Mouse (Mus musculus) embryonic facial prominence, embryonic 12.5 days (tissue): Measurements from ENCODE around the gene Rassf4. TPM values are rescaled to one million over a fixed set of nuclear protein-coding genes. Genes with fewer than 3 reads are reported as not detected.
A peak's percentile ranks its signal among the peaks of the same experiment; 100 is the strongest.

Experiments used
- ATAC-seq: fragments of 200-750 bp; cut with Nextera tagmentation; 2 replicates; pipeline ENCODE4 v1.8.0; 2017; ENCODE audit not compliant: insufficient number of reproducible peaks, insufficient read depth, low FRiP score, low TSS enrichment
- H3K27ac ChIP-seq: fragments of 300-500 bp; sonication (generic); 2 replicates; pipeline ENCODE4 v1.5.1; 2016; ENCODE audit warnings: mild to moderate bottlenecking
- H3K27me3 ChIP-seq: fragments of 300-500 bp; sonication (generic); 2 replicates; pipeline ENCODE4 v1.6.1; 2016; ENCODE audit warnings: mild to moderate bottlenecking, moderate library complexity
- H3K36me3 ChIP-seq: fragments of 300-500 bp; sonication (generic); 2 replicates; pipeline ENCODE4 v1.6.1; 2016; ENCODE audit warnings: mild to moderate bottlenecking
- H3K4me1 ChIP-seq: fragments of 300-500 bp; sonication (generic); 2 replicates; pipeline ENCODE4 v1.6.1; 2016
- H3K4me2 ChIP-seq: fragments of 300-500 bp; sonication (generic); replicated peaks from 2 replicates; pipeline ENCODE4 v1.6.1; 2016; ENCODE audit warnings: mild to moderate bottlenecking, moderate library complexity
- H3K4me3 ChIP-seq: fragments of 300-500 bp; sonication (generic); 2 replicates; pipeline ENCODE4 v1.5.1; 2016; ENCODE audit warnings: mild to moderate bottlenecking
- H3K9ac ChIP-seq: fragments of 300-500 bp; sonication (generic); 2 replicates; pipeline ENCODE4 v1.6.1; 2016; ENCODE audit warnings: mild to moderate bottlenecking, moderate library complexity
- H3K9me3 ChIP-seq: fragments of 300-500 bp; sonication (generic); 2 replicates; pipeline ENCODE4 v1.6.1; 2016; ENCODE audit warnings: mild to moderate bottlenecking, moderate library complexity
- WGBS: fragments of 180-500 bp; shearing (Covaris S2); methylation state at CpG from one replicate; pipeline ENCODE4 v1.1.7; 2016; 5-methylcytosine and 5-hydroxymethylcytosine counted together
- polyA plus RNA-seq: library from polyadenylated mRNA; unstranded; fragments of >200 nt; fragmentation: Nextera tagmentation; extraction: Ambion mirVana; gene quantifications from 2 replicates; pipeline ENCODE4 v1.2.1, GENCODE M21; 2016

The Rassf4 gene
- polyA plus RNA-seq, 1 experiment from 2014 or later: 14.4 TPM

GRCm38 (mm10) chr6:116697896-116698425 is 24.2 kb upstream of the Rassf4 start:
- 83% methylated on average over 4 of the region's 4 CpGs for WGBS
- ATAC-seq: no peak

GRCm38 (mm10) chr6:116697413-116697812 is 23.7 kb upstream of the Rassf4 start:
- WGBS: 59% methylated on average over 2 of the region's 2 CpGs
- no peaks in the 10 kb centered on the region for H3K4me1 ChIP-seq
- H3K4me2 ChIP-seq: no peak overlapping the region
- no peaks in the 10 kb centered on the region for H3K27me3 ChIP-seq
- no peak overlapping the region for H3K9ac ChIP-seq
- H3K9me3 ChIP-seq: no peaks in the 10 kb centered on the region
- no peak for ATAC-seq
- H3K36me3 ChIP-seq: no peaks in the 10 kb centered on the region
- no peak overlapping the region for H3K27ac ChIP-seq
- H3K4me3 ChIP-seq: no peak overlapping the region

More at GRCm38 (mm10) chr6:116697896-116698425, 24.2 kb upstream of the Rassf4 start:
- Histone ChIP-seq H3K27me3 (no peaks in the 10 kb centered on the region), H3K4me1 (no peaks in the 10 kb centered on the region), H3K27ac (no peak overlapping the region), H3K4me2 (no peak overlapping the region), H3K9ac (no peak overlapping the region), H3K4me3 (no peak overlapping the region), H3K9me3 (no peaks in the 10 kb centered on the region), H3K36me3 (no peaks in the 10 kb centered on the region)

- H3K9ac ChIP-seq: no peak overlapping the region
- no peak overlapping the region for H3K27ac ChIP-seq
- 62% methylated on average over 3 of the region's 3 CpGs for WGBS
- H3K4me1 ChIP-seq: no peaks in the 10 kb centered on the region
- no peaks in the 10 kb centered on the region for H3K9me3 ChIP-seq
- H3K4me2 ChIP-seq: no peak overlapping the region
- no peaks in the 10 kb centered on the region for H3K36me3 ChIP-seq
- no peaks in the 10 kb centered on the region for H3K27me3 ChIP-seq
- H3K4me3 ChIP-seq: no peak overlapping the region
- ATAC-seq: no peak
These were observed 20.6 kb upstream of the Rassf4 start for GRCm38 (mm10) chr6:116694346-116694745.

- no peak overlapping the region for H3K9ac ChIP-seq
- no peak for ATAC-seq
- H3K9me3 ChIP-seq: no peaks in the 10 kb centered on the region
- H3K4me2 ChIP-seq: no peak overlapping the region
- H3K36me3 ChIP-seq: no peaks in the 10 kb centered on the region
- 89% methylated on average over 4 of the region's 4 CpGs for WGBS
- H3K27ac ChIP-seq: no peak overlapping the region
- no peak overlapping the region for H3K4me3 ChIP-seq
- H3K27me3 ChIP-seq: no peaks in the 10 kb centered on the region
- H3K4me1 ChIP-seq: no peaks in the 10 kb centered on the region
These were observed 19.9 kb upstream of the Rassf4 start for GRCm38 (mm10) chr6:116693639-116694038.

GRCm38 (mm10) chr6:116682317-116682716 is 8.6 kb upstream of the Rassf4 start:
- H3K27me3 ChIP-seq: no peaks in the 10 kb centered on the region
- H3K4me3 ChIP-seq: no peak overlapping the region
- no peak overlapping the region for H3K4me2 ChIP-seq
- no peak overlapping the region for H3K9ac ChIP-seq
- no peak overlapping the region for H3K27ac ChIP-seq
- H3K4me1 ChIP-seq: no peaks in the 10 kb centered on the region
- ATAC-seq: no peak
- 35% methylated on average over 6 of the region's 6 CpGs for WGBS
- no peaks in the 10 kb centered on the region for H3K36me3 ChIP-seq
- no peaks in the 10 kb centered on the region for H3K9me3 ChIP-seq

GRCm38 (mm10) chr6:116679563-116680288 is 6.0 kb upstream of the Rassf4 start:
- H3K27ac ChIP-seq: no peak overlapping the region

GRCm38 (mm10) chr6:116677321-116677720 is 3.6 kb upstream of the Rassf4 start:
- H3K27me3 ChIP-seq: no peaks in the 10 kb centered on the region
- H3K36me3 ChIP-seq: no peaks in the 10 kb centered on the region
- H3K4me3 ChIP-seq: no peak overlapping the region
- H3K27ac ChIP-seq: no peak overlapping the region
- H3K4me1 ChIP-seq: peaks cover 6% of the 10 kb centered on the region; the same call in 1 of the 2 replicates
- ATAC-seq: no peak
- WGBS: 38% methylated on average over 6 of the region's 6 CpGs
- H3K9me3 ChIP-seq: no peaks in the 10 kb centered on the region
- no peak overlapping the region for H3K4me2 ChIP-seq
- no peak overlapping the region for H3K9ac ChIP-seq

More at GRCm38 (mm10) chr6:116679563-116680288, 6.0 kb upstream of the Rassf4 start:
- WGBS: 75% methylated on average over 5 of the region's 5 CpGs
- Histone ChIP-seq H3K27me3 (no peaks in the 10 kb centered on the region), H3K36me3 (no peaks in the 10 kb centered on the region), H3K9ac (no peak overlapping the region), H3K4me3 (no peak overlapping the region), H3K9me3 (no peaks in the 10 kb centered on the region), H3K4me1 (no peaks in the 10 kb centered on the region), H3K4me2 (no peak overlapping the region)
- no peak for ATAC-seq

- no peaks in the 10 kb centered on the region for H3K9me3 ChIP-seq
- no peaks in the 10 kb centered on the region for H3K36me3 ChIP-seq
- no peak for ATAC-seq
- no peak overlapping the region for H3K9ac ChIP-seq
- peaks cover 6% of the 10 kb centered on the region; the same call in 1 of the 2 replicates for H3K4me1 ChIP-seq
- H3K27ac ChIP-seq: no peak overlapping the region
- 79% methylated on average over 10 of the region's 10 CpGs for WGBS
- H3K27me3 ChIP-seq: 0 out of 2 replicates have a peak, but pooled peaks cover 4% of the 10 kb centered on the region
- H3K4me3 ChIP-seq: no peak overlapping the region
- no peak overlapping the region for H3K4me2 ChIP-seq
These were observed 2.7 kb upstream of the Rassf4 start for GRCm38 (mm10) chr6:116676355-116676913.

GRCm38 (mm10) chr6:116674283-116674886 is 633 bp upstream of the Rassf4 start:
- Histone ChIP-seq H3K4me2 (peak overlapping the region; percentile 94), H3K9me3 (no peaks in the 10 kb centered on the region), H3K27ac (peak overlapping the region; percentile 26; the same call in 1 of the 2 replicates), H3K4me1 (peaks cover 6% of the 10 kb centered on the region; the same call in 1 of the 2 replicates), H3K4me3 (peak overlapping the region; percentile 47), H3K27me3 (0 out of 2 replicates have a peak, but pooled peaks cover 10% of the 10 kb centered on the region), H3K36me3 (no peaks in the 10 kb centered on the region), H3K9ac (no peak overlapping the region)
- ATAC-seq: no peak
- WGBS: 19% methylated on average over 16 of the region's 16 CpGs

- WGBS: 72% methylated on average over 5 of the region's 5 CpGs
- ATAC-seq: no peak
- H3K9ac ChIP-seq: no peak overlapping the region
- no peaks in the 10 kb centered on the region for H3K9me3 ChIP-seq
- H3K27me3 ChIP-seq: 0 out of 2 replicates have a peak, but pooled peaks cover 10% of the 10 kb centered on the region
- H3K4me1 ChIP-seq: peaks cover 6% of the 10 kb centered on the region; the same call in 1 of the 2 replicates
- no peaks in the 10 kb centered on the region for H3K36me3 ChIP-seq
- no peak overlapping the region for H3K4me2 ChIP-seq
- no peak overlapping the region for H3K27ac ChIP-seq
- H3K4me3 ChIP-seq: no peak overlapping the region
These were observed 1.4 kb downstream of the Rassf4 start for GRCm38 (mm10) chr6:116672349-116672748.

- no peak for ATAC-seq
- no peak overlapping the region for H3K4me3 ChIP-seq
- no peak overlapping the region for H3K9ac ChIP-seq
- peaks cover 6% of the 10 kb centered on the region; the same call in 1 of the 2 replicates for H3K4me1 ChIP-seq
- H3K27ac ChIP-seq: no peak overlapping the region
- H3K9me3 ChIP-seq: no peaks in the 10 kb centered on the region
- 85% methylated on average over 4 of the region's 4 CpGs for WGBS
- no peaks in the 10 kb centered on the region for H3K36me3 ChIP-seq
- 0 out of 2 replicates have a peak, but pooled peaks cover 10% of the 10 kb centered on the region for H3K27me3 ChIP-seq
- no peak overlapping the region; the same call in 1 of the 2 replicates for H3K4me2 ChIP-seq
These were observed 2.0 kb downstream of the Rassf4 start for GRCm38 (mm10) chr6:116671768-116672167.
